Mouse (Mus musculus) T-helper 1 cell (primary cell): Measurements from ENCODE around the gene Psapl1.

Experiments
- in situ Hi-C: fragments of 300-600 bp; cut with MboI, MseI; formaldehyde crosslinking; loops from one replicate; pipeline ENCODE4 v1.15.1; 2025; ENCODE audit warnings: high pct_unique_total_duplicates

Gene Psapl1

DNA sequence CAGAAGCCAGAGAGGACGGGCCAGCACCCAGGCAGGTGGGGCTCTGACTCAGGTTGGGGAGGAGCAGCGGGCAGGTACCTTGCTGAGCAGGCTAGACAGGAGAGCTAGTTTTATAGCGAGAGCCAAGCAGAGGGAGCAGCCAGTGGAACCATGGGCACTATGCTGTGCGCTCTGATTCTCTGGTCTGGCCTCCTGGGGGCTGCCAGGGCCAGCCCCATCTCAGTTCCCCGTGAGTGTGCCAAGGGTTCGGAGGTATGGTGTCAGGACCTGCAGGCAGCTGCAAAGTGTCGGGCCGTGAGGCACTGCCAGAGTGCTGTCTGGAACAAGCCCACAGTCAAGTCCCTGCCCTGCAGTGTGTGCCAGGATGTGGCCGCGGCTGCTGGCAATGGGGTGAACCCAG lies at the start of gene Psapl1:
TSS of gene Psapl1 (plus strand) at position 106 of the 400 bp plus-strand sequence.
- in situ Hi-C loops, result no loop called here

DNA sequence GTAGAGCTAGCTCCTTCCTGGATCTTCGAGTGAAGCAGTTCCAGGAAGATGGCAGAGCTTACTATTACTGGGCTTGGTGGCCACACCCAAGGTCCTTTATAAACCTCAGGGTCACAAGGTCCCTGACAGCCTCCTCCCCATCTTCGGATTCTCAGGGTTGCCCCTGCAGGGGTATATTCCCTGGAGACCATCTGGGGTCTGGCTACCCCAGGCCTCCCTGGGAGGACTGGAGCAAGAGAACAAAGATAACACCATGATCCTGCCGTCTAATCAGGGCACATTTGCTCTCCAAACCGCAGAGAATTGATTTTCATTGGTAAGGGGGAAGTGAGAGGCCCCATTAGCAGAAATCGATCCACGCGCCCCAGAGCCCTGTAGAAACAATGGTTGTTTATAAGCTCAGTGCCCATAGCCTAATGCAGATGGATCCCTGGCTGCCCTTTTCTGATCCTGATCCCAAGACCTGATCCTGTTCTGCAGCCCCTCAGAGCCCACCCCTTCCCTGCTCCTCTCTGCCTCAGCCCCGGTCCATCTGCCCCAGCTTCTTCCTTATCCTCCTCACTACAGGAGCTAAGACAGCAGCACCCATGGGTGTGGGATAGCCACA lies 48.8 kb upstream of the Psapl1 start:
- in situ Hi-C loops, result no loop called here

DNA sequence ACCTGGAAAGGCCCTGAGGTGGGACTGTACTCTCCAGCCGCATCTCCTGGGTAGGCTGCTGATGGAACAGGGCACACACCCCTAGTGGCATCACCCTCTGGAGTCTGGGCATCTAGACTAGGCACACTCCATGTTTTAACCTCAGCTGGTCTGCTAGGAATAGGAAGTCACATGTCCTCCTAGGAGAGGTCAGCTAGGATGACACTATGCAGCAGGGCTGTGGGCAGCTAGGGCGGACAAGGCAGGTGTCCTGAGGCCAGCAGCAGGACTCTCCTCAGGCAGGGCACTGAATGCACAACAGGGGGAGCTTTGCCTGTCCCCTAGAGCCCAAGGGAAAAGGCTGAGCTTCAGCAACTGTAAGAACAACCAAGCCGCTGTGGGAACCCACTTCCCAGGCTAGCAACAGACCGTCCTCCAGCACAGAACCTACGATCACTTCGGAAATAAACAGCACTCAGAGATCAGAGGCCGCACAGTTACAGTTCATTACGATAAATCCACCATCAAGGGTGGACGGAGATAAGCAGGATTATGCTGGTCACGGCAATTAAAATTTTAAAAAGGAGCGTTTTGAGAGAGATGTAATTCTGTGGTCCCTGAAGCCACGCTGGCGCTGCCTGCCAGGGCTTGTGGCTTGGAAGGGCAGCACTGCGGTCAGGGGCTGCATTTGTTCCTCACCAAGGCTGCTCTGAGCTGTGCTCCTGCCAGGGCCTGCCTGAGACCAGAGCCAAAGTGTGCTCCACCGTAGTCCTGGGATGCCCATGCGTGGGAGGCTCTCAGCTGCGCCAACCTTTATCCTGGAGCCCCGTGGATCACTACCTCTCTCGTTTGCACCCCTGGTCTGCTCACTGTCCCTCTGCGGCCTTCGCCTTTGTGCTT lies 38.2 kb upstream of the Psapl1 start:
- in situ Hi-C loops, result no loop called here

DNA sequence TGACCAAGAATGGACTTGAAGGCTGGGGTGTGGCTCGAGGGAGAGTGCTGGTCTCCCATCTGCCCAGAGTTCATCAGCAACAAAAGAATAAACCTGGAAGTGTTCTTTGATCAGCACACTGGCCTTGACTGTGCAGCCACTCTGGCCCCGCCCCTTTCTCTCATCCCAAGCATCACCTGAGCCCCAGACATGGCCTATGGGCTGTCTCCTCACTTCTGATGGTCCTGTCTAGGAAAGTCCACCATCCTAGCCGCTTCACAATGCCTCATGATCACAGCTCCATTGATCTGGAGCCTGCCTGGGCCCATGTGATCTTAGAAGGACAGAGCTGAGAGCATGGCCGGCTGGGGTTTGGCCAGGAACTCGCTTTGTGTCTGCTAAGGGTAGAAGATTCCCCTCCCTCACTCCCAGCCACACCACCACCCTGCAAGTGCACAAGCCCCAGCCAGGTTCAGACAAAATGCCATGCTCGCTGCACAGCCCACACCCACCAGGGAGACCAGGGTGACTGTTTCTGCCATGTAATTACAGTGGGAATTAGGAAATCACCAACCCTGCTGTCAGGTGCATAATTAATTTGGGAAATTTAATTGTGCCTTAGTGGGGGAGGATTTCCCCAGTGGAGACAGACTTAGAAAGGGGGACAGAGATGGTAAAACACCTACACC lies 37.3 kb upstream of the Psapl1 start:
- in situ Hi-C loops, result no loop called here

DNA sequence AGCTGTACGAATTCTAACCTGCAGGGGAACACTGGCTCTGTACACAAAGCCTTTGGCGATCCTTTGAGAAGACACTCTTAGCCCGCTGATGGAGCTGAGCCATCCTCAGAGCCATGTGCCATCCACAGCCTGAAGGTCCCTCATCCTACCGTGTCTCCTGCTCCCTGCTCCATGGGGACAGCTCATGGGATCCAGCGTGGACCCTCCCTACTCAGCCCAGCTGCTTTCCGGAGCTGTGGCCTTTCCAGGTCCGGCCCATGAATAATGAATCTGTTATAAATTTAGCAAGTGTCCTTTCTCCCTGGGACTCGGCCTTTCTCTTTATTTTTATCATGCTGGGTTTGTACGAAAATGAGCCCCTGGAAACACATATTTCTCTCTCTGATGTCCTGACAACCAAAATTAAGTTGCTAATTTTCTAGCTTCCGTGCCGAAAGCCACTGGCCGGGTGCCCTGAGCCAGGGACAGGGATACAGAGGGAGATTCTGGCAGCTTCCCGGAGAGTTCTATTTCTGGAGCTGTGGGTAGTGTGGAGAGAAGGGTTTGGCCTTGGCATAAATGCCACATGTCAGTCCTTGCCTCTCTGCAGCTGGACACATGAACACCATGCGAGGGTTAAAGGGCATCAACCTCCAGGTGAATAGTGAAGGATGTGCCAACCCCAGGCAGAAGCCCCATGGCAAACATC lies 34.7 kb upstream of the Psapl1 start:
- in situ Hi-C loops, result no loop called here

DNA sequence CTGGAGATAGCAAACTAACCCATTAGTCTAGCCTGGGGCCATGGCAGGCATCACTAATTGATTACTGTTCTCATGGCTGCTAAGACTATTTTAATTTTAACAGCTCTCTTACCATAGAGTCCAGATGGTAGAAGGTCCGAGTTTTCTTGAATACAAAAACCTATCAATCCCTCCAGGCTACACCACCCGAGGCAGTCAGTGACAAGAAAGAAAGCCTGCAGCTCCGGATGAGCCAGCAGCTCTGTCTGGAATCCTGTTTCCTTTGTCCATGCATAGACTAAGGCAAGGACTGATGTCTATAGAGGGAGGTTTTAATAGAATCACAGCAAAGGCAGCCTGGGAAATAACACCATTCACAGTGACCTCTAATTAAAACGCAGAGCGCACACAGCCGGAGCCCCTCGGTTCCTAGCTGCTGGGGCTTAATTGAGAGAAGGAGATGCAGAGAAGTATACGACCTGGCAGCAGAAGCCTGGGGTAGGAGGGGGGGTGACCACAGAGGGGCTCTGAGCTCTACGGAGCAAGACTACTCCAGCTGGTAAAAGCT lies 29.2 kb upstream of the Psapl1 start:
- in situ Hi-C loops, result no loop called here

DNA sequence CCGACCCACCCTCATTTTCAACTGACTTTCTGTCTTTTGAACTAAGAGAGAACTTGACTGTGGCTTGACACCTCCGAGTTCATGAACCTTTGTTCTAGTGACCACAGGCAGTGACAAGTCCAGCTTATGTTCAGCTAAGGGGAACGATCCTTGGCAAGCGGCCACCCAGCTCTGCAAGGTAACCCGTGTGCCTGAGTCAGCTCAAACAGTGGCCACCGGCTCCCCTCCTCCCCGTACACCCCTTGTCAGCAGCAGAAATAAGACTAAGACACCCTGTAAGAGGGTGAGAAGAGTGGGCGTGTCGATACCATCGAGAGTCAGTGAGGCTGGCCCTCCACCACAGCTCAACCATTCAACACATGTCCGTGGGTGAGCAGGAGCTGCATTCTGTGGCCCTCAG lies 27.4 kb upstream of the Psapl1 start:
- in situ Hi-C loops, result no loop called here

DNA sequence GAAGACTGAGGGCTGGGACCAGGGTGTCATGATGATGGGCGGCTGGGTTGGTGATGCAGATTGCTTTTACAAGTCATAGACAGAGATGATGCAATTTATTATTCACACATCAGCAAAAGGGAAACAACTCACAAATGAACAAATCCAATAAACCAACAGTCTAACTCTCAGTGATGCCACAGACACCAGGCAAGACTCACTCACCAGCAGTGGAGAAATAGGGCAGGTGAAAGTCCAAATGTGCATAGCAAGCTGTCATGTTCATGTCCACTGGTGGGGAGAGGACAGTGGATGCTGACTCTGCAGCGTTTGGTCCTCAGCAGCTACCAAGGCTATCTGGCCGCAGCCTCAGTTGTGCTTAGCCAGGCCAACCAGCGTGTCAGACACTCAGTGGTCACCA lies 26.9 kb upstream of the Psapl1 start:
- in situ Hi-C loops, result no loop called here

DNA sequence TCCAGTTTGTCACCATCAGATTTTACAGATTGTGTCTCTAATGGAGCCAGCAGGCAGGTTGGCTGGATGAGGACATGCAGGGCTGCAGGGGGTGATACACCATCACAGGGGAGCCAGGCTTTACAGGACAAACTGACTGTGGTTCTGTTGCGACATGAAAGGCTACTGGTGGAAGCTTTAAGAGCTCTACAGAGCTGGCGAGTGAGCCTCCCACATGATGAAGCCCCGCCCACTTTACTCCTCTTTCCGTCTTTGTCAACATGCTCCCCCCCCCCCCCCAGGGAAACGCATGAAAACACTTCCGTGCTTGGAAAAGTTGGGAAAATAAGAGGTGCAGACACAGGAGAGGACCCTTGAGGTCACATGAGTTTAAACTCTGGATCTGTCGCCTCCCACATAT lies 25.6 kb upstream of the Psapl1 start:
- in situ Hi-C loops, result no loop called here

DNA sequence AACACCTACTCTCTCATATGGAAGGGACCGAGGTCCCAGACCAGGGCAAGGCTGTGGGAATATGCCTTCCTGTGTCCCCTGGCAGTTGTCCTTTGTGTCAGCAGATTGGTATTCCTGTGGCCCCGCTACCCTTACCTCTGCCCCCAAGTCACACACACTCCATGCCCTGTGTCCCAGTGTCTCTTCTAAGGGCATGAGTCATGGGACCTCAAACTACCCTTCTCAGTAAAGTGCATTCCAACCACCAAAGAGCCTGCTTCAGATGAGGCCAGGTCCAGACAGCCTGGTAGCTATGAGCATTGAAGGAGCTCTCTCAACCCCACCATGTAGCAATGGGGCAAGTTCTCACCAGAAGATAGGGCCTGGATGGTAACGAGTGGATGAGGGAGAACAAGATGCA lies 25.0 kb upstream of the Psapl1 start:
- in situ Hi-C loops, result no loop called here

DNA sequence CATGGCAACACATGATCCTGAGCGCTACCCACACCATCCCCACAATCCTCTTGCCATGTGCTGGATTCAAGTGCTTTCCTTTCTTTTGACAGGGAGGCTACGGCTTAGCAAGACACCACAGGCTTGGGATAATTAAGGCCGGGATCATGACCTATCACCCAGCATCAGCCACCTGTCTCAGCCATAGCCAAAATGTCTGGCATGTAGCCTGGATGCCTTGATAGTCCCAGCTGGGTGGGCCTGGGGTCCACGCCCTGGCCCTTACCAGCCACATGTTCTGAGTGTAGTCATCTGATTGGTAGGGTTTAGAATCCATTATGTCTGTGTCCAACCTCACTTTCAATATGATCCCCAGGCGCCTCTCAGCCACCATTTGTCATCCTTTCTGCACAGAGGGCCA lies 24.1 kb upstream of the Psapl1 start:
- in situ Hi-C loops, result no loop called here

DNA sequence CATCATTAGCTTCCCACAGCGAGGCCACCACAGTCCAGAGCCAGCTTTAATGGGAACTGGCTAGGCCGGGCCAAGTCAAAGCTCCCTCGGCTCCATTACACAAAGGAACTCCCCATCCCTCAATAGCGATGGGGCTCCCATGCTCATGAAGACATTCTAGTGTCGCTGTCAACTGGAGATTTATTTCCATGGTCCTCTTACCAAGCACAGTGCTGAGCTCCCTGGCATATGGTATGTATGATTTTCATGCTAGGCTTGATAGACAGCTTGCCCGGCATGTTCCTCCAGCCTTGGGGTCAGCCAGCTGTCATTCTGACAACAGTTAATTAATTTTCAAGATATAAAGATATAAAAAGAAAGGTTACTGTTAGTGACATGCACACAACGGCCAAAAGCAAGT lies 21.5 kb upstream of the Psapl1 start:
- in situ Hi-C loops, result no loop called here

DNA sequence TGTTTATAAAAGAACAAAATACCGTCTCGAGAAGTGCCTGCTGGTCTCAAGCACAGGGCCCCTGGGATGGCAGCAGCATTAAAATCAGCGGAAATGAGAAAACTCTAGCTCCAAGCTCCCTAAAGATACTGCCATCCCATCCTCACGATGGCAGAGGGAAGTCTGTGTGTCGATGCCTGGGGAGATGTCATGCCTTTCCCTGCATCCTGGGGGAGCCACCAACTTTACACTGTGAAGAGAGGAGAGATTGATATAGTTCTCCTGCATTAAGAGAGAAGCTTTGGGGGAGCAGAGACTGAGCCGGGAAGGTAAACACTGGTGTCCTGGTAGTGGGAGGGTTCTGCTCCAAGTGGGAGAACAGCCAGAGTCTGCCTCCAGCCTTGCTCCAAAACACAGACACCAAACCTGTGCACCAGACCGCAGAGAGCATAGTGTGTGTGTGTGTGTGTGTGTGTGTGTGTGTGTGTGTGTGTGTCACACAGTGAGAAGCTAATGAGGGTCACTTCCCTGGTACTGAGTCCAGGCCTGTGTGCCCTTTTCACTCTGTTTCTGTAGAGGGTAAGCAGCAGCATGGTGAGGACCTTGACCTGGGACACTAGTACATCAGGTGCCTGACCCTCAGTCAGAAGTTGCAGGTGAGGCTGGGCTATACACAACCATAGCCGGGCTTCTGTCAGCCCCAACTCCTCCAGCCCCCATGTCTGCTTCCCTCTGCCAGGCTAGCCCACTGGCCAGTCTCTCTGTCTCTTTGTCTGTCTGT lies 17.3 kb upstream of the Psapl1 start:
- in situ Hi-C loops, result no loop called here

DNA sequence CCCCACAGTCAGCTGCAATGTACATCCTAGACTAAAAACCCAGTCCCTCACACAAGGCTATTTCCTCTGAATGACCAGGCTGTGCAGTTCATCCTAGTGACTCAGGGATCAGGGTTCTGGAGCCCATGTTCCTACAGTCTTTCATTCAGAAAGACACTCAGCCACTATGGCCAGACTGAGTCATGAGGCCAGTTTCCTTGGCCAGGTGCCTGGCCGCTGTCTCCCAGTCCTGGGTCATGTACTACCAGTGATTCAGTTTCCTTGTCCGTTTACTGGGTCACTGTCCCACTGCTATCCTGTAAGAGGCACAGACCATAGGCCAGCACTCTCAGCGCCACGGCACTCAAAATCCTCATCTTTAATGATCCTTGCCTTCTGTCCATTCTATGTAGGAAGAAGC lies 15.5 kb upstream of the Psapl1 start:
- in situ Hi-C loops, result no loop called here

DNA sequence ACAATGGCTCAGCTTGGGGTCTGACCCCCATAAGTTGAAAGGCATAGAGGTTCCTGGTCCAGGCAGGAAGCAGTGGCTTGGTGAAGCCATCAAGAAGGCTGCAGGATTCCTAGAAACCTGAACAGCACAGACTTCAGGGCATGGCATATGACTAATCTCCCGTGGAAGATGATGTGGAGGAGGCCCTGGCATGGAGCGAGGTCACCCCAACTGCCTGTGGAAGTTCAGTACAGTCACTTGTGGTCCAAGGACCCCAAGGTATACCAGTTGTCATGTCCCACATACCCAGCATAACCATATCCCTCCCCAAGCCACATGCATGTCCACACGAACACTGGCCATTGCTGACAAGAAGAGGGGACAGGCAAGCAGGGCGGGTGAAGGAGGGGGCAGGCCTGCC lies 12.5 kb upstream of the Psapl1 start:
- in situ Hi-C loops, result no loop called here

DNA sequence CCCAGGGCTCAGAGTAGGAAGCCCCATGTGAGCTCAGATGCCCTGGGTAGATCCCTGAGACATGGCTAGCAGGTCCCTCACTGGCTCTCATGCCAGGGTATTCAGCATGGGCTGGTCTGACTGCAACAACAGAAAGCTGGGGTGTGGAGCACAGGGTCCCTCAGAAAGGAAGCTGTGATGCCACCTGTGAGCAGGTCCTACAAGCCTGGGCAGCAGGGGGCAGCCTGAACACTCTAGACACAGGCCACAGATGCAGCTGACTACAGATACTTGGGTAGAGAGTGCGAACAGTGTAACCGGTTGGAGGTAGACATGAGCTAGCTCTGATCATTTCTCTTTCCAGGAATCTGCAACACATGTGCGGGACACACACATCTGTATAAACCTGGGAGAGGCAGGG lies 11.9 kb upstream of the Psapl1 start:
- in situ Hi-C loops, result no loop called here

DNA sequence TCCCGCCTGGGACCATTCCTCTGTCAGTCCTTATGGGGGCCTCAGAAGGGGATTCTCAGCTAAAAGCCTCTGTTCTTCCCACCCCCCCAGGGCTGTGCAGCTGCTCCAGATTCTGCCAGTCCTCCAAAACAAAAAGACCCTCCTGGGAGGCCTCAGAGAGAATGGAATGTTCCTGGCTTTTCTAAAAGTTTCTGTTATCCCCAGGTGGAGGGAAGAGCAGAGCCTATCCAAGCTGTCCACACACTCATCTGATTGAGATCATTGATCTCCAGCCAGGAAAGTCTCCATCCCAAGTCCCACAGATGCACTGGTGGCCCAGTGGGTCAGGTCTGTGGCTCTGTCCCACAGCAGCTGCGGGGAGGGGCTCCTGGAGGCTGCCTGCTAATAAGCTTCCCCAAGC lies 11.1 kb upstream of the Psapl1 start:
- in situ Hi-C loops, result no loop called here

DNA sequence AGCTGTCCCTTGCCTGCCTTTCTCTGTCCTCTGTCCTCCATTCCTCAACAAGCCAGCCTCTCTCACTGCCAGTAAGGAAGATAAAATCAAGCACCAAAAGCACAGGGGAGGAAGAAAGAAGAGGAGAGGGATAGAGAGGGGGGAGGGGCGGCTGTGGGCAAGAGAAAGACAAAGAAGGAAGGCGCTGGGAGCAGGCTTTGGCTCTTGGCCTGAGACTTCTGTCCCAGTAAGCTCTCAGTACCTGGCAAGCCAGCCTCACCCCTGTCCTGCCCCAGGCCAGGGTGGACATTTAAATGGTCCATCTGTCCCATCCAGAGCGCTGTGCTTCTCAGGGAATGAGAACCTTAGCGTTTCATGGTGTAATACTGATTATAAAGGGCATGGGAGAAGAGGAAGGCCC lies 9.2 kb upstream of the Psapl1 start:
- in situ Hi-C loops, result no loop called here

DNA sequence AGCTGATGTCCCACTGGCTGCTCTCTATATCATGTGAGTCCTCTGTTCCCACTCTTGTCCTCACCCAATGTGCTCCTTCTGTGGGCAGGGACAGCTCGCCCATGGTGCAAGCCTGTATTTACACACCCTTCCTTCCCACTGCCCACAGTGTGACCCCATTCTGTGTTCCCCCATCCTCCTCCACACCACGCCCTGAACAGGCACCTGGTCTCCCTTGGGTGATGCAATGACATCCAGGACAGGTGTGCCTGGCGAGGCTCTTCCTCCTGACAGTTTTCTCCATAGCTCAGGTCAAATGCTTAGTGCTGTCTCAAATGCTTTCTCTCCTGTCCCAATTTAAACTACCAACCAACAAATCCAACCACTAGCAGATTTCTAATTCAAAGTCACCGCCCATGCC lies 8.4 kb upstream of the Psapl1 start:
- in situ Hi-C loops, result no loop called here

DNA sequence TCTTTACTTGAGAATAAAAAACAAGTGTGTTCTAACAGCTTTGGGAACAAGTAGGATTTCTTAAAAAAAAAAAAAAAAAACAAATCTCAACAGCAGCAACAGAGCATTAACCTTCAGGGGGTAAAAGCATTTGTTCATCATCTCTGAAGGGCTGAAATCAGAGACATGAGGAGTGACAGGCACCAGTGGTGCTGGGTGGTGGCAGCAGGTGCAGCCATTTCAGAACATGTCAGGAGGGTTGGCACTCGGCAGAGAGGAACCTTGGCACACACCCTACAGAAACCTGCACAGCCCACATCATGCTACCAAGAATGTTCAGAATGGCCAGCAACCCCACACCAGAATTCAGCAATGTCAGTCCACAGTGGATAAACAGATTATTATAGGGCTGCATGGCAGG lies 4.3 kb upstream of the Psapl1 start:
- in situ Hi-C loops, result no loop called here

DNA sequence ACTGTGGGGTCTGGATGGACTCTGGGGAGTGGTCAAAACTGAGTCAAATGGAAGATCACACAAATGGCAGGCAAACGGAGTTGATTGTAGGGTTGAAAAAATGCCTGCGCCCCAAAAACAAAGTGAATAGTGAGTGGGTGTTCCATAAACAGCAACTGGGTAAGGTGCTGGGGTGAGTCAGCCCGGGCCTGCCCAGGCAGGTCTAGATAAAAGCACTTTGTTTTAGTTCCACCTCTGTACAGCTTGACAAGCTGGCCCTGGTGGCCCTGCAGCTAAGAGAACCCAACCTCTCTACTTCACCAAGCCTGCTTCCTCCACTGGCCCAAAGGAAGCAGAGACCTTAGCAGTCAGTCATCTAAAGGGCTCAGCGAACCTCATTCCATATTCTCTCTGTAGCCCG lies 1.0 kb upstream of the Psapl1 start:
- in situ Hi-C loops, result no loop called here
